Mouse (Mus musculus) T-helper 17 cell (primary cell): ENCODE results near the gene Trmt112.

Experiments used
- in situ Hi-C, 2 experiments: fragments of 300-600 bp; cut with MboI, MseI; formaldehyde crosslinking; loops; 1 replicate in 1 of 2; 2 replicates in 1 of 2; pipeline ENCODE4 v1.15.1; 2025; ENCODE audit warnings: high pct_unique_total_duplicates in 2 of 2

Gene Trmt112

DNA sequence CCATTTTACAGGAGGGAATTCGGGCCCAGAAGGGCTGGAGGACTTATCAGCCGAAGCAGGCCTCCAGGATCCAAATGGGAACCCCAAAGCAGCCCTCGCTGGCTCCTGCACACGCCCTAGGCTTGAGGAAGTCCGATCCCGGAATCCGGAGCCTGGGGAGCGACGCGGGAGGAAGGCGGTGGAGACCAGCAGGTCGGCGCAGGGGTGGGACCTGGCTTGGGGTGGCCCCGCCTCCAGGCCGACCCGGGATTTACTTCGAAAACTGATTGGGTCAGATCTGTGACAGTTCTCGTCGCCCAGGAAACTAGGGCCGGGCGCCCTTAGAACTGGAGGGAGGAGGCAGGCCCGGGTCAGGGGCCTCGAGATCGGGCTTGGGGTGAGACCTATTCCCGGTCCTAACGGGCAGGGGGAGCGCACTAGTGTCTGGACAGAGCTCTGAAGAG is 32.8 kb downstream of the Trmt112 start, which contains the start of gene Gpr137:
Gene Gpr137 (minus strand): TSS at position 232 of the 443 bp plus-strand sequence.
- in situ Hi-C loops = no loop called here

DNA sequence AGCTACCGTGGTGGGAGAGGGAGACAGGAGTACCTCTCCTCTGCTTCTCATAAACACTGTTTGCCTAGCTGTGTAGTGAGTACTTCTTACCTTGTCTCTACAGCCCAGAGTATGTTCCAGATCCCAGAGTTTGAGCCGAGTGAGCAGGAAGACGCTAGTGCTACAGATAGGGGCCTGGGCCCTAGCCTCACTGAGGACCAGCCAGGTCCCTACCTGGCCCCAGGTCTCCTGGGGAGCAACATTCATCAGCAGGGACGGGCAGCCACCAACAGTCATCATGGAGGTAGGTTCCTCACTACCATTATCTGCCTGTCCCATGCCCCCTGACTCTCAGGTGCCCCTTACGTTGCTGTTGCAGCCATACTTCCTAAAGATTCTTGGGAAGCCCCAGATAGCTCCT is 33.3 kb downstream of the Trmt112 start:
- in situ Hi-C loops = no loop called here

DNA sequence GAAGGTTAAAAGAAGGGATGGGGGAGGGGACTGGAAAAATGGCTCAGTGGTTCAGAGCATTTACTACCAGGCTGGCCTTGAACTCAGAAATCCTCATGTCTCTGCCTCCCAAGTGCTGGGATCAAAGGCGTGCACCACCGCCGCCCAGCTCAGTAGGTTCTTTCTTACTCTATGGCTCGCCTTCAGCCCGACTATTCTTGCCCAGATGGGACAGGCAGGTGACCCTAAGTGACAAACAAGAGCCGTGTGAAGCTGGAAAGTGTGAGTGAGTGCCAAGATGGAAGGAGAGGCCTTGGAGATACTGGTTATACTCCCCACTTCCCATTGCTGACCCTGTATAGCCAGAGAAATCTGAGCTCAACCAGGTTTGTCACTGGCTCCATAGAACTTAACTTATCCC is 34.2 kb downstream of the Trmt112 start:
- in situ Hi-C loops = no loop called here

DNA sequence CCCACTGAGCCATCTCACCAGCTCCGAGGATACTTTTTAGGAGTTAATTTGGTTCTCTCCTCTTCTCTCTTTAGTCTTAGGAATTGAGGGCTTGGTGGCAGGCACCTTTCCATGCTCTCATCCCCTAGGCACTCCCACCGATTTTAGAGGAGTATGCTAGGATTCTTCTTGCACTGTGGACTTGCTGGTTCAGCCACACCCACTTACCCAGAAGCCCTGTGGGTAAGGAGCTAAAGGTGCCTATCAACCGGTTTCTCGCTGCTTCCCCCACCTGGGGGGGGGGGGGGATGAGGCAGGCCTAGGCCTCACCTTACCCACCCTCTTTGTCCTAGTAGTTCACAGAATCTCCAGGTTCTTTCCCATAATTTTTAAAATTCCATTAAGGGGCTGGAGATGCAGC is 38.2 kb downstream of the Trmt112 start:
- in situ Hi-C loops = loop anchor here in 1 of 2 experiments (5.0 kb wide), 1 partner anchor 260 kb away; no protein-coding TSS in a partner anchor

DNA sequence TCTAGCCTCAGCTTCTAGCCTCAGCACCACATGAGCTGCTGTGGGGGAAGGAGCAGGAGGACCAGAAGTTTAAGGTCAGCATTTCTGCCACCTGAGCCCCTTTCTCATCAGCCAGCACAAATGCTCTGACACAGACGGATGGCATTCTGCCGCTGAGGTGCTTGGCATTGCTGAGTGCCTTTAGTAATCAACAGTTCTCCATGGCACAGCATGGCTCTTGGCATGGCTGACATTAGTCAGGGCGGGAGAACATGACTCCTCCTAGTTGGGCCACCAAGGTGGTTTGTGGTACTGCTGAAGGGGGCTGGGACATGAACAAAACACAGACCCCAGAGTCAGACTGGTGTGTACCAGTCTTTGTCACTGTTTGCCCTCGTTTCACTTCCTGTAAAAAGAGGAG is 38.7 kb downstream of the Trmt112 start:
- in situ Hi-C loops = loop anchor here in 1 of 2 experiments (5.0 kb wide), 1 partner anchor 261 kb away; no protein-coding TSS in a partner anchor

DNA sequence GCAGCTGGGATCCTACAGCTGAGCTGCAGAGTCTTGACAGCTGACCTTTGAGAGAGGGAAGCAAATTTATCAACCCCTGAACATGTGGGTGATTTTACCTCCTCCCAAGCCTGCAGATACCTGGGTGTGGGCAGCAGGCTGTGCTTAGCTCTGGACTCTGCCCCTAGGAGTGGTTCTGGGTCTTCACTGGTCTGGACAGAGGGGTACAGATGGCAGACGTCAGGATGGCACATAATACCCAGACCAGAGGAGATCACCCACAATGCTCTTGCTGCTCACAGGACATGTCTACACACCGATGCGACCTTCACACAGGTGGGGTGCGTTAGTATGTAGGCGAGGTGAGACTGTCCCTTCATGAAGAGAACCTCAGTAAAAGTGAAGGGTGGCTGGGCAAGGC is 40.0 kb downstream of the Trmt112 start:
- in situ Hi-C loops = loop anchor here in 1 of 2 experiments (5.0 kb wide), 1 partner anchor 262 kb away; no protein-coding TSS in a partner anchor

DNA sequence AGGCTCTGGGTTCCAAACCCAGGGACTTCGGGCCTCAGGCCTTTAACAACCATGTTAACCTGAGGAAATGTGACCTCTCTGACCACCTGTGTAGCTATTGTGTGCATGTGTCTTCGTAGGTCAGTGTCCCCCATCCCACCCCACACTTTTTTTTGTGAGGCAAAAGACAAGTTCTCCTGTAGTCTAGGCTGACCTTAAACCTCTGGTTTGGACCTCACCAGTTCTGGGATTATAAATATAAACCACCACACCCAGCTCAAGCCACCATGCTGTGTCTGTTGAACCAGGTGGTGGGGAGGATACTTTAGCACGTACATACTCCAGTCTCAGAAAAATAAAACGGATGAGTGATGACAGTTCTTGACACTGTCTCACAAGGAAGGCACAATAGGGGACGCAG is 40.5 kb downstream of the Trmt112 start:
- in situ Hi-C loops = loop anchor here (5.0 to 10.0 kb wide), 2 partner anchors 263 to 545 kb away; no protein-coding TSS in a partner anchor

DNA sequence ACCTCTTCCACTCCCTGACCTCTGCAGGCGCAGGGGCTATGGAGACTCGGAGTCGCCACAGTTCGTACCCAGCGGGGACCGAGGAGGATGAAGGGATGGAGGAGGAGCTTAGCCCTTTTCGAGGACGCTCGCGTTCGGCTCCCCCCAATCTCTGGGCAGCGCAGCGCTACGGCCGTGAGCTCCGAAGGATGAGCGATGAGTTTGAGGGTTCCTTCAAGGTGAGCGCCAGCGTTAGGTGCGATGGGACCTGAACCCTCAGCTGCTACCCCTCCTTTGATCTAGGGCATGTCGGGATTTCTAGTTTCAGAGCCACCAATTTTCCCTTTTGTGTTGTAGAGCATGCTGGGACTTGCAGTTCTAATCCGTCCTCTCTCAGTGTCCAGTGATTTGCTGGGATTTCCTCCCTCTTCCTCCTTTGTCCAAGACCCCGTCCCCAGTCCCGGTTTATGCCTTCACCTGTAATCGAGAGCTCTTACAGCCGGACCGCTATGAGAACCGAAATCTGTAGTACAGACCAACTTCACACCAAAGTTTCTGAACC is 41.2 kb downstream of the Trmt112 start:
- in situ Hi-C loops = loop anchor here in 1 of 2 experiments (10.0 kb wide), 1 partner anchor 546 kb away; no protein-coding TSS in a partner anchor

DNA sequence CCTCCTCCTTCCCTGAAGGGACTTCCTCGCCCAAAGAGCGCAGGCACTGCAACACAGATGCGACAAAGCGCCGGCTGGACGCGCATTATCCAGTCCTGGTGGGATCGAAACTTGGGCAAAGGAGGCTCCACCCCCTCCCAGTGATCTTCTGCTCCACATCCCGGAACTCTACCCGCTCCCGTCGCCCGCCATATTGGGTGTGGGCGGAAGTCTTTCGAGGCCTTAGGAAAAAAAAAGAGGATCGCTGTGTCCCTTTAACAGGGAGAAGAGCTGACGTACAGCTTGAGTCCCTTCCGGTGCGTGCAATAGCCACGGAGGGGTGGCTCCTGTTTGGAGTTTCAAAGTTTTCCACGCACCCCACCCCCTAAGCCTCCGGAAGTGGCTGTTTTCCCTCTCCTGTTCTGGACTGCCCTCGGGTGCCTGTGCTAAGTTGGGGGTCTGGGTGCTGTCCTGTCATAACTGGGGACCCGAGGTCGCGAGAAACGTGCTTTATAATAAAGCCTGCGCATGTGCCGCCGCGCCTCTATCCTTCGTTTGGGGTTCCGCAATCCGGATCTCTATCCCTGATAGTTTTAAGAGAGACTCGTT is 42.0 kb downstream of the Trmt112 start:
- in situ Hi-C loops = loop anchor here in 1 of 2 experiments (10.0 kb wide), 1 partner anchor 547 kb away; no protein-coding TSS in a partner anchor

DNA sequence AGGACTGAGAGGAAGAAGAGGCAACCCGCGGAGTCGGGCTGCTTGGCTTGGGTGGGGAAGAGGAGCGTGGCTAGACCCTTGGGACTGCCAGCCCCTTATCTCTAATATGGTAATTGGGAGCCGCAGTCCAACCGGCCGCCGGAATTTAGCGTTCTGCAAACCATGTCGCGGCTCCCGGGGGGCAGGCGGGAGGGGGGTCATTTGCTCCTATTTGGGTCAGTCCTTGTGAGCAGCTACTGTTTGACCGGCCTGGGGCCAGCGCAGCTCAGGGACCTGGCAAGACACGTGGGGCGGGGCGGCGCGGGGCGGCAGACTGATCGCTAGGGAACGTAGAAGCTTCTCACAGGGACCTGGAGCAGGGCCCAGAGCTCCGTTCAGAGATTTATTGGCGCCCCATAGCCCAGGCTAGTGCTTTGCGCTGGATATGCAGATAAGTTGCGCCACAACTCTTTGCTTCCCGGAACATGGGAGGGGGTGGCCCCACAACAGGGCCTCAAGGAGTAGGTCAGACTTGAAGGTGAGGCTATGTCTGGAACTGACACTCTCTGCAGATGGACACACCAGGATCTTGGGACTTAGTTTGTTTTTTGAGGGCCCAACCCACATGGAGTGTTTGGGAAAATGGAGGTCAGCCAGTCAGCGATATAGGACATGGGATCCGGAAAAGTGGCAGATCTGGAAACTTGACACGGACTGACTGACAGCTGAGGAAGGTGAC is 42.7 kb downstream of the Trmt112 start:
- in situ Hi-C loops = loop anchor here in 1 of 2 experiments (10.0 kb wide), 1 partner anchor 547 kb away; no protein-coding TSS in a partner anchor

DNA sequence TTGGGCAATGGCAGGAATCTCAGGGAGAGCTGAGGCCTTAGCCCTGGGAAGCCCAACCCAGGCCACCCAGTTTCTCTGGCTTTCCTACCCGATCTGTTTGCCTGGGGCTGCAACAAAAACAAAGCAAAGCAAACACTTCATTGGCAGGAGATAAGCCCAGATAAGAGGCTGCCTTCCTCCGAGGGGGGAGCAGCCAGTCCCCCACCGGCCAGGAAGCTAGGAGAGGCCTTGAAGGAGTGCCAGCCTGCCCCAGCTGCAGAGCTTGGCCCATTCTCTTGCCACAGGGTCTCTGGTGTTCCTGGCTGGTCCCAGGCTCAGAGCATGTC is 43.2 kb downstream of the Trmt112 start:
- in situ Hi-C loops = loop anchor here in 1 of 2 experiments (10.0 kb wide), 1 partner anchor 548 kb away; no protein-coding TSS in a partner anchor

DNA sequence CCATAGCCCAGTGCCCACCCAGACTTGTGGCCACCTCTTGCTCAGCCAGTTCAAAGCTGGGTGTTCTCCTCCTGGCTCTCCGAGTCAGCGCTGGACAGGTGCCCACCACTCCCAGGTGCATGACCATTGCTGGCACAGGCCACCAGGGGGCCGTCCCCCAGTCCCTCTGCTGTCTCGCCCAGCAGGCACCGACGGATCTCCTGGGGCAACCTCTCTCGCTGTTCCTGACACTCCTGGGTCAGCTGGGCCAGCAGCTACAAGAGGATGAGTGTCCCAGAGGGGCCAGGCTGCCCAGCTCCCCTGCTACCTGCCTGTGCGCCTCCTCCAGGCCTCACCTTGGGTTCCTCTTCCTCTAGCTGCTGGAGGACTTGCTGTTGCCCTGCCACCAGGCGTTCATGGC is 44.5 kb downstream of the Trmt112 start:
- in situ Hi-C loops = loop anchor here in 1 of 2 experiments (10.0 kb wide), 1 partner anchor 549 kb away; no protein-coding TSS in a partner anchor

DNA sequence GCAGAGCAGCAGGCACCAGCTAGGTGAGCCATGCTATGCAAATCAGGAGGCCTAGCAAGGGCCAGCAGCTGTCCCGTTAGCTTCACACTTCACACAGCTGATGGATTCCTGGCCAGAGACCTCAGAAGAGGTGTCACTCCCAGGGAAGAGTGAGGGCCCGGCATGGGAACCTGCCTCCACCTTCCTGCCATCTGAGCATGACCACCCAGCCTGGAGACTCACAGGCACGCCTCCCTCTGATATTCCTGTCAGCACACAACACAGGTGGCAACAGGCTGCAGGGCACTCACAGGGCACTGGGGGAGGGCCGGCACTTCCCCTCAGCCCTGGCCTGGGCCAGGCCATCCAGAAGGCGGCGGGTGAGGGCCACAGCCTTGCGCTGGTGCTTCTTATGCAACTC is 45.9 kb downstream of the Trmt112 start:
- in situ Hi-C loops = loop anchor here in 1 of 2 experiments (10.0 kb wide), 1 partner anchor 551 kb away; no protein-coding TSS in a partner anchor

DNA sequence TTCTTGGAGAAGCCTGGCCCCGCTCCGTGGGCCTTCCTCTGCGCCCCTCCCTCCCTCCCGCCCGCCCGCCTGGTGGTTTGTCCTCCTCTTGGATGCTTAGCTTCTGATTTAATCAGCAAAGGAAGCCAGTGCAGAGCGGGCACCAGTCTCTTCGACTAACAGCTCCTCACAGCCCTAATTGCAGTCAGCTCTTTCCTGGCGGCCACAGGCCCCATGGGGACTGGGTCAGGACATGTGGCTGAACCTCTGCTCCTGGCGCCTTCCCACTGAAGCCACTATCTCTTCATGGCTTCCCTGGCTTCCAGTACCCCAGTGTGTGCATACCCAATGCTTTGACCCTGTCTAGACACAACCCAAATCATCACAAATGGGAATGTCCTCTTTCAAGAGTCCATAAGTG is 47.0 kb downstream of the Trmt112 start:
- in situ Hi-C loops = loop anchor here in 1 of 2 experiments (10.0 kb wide), 1 partner anchor 552 kb away; no protein-coding TSS in a partner anchor
